Mouse (Mus musculus) forebrain, embryonic 13.5 days (tissue): ENCODE data around the gene Nfe2. TPM values are rescaled to one million over a fixed set of nuclear protein-coding genes. Genes with fewer than 3 reads are reported as not detected.
A peak's percentile ranks its signal among the peaks of the same experiment; 100 is the strongest.

ENCODE experiments used
- ATAC-seq: fragments of 200-750 bp; cut with Nextera tagmentation; 2 replicates; pipeline ENCODE4 v1.8.0; 2017
- H3K27ac ChIP-seq: fragments of 300-500 bp; sonication (generic); 2 replicates; pipeline ENCODE4 v1.5.1; 2015; ENCODE audit warnings: inconsistent platforms, mild to moderate bottlenecking, moderate library complexity
- H3K27me3 ChIP-seq: fragments of 300-500 bp; sonication (generic); 2 replicates; pipeline ENCODE4 v1.6.1; 2015; ENCODE audit warnings: mild to moderate bottlenecking, inconsistent platforms
- H3K36me3 ChIP-seq: fragments of 300-500 bp; sonication (generic); 2 replicates; pipeline ENCODE4 v1.6.1; 2015; ENCODE audit warnings: mild to moderate bottlenecking, inconsistent platforms; ENCODE audit not compliant: poor library complexity, severe bottlenecking
- H3K4me1 ChIP-seq: fragments of 300-500 bp; sonication (generic); 2 replicates; pipeline ENCODE4 v1.6.1; 2015; ENCODE audit warnings: inconsistent platforms
- H3K4me2 ChIP-seq: fragments of 300-500 bp; sonication (generic); 2 replicates; pipeline ENCODE4 v1.6.1; 2015; ENCODE audit warnings: inconsistent platforms, mild to moderate bottlenecking, moderate library complexity
- H3K4me3 ChIP-seq: fragments of 300-500 bp; sonication (generic); 2 replicates; pipeline ENCODE4 v1.5.1; 2015; ENCODE audit warnings: mild to moderate bottlenecking, inconsistent platforms
- H3K9ac ChIP-seq: fragments of 300-500 bp; sonication (generic); 2 replicates; pipeline ENCODE4 v1.6.1; 2015; ENCODE audit warnings: mild to moderate bottlenecking, inconsistent platforms
- H3K9me3 ChIP-seq: fragments of 300-500 bp; sonication (generic); replicated peaks from 2 replicates; pipeline ENCODE4 v1.6.1; 2016; ENCODE audit warnings: inconsistent platforms
- WGBS: fragments of 180-500 bp; shearing (Covaris S2); methylation state at CpG from one replicate; pipeline ENCODE4 v1.1.7; 2015; 5-methylcytosine and 5-hydroxymethylcytosine counted together
- polyA plus RNA-seq: library from polyadenylated mRNA; unstranded; fragments of >200 nt; fragmentation: Nextera tagmentation; extraction: Ambion mirVana; gene quantifications from 2 replicates; pipeline ENCODE4 v1.2.1, GENCODE M21; 2015

Gene Nfe2
- polyA plus RNA-seq, 1 experiment from 2014 or later = 0.57 TPM

- Histone ChIP-seq H3K4me2 (peak overlapping the region; percentile 63), H3K9ac (peak overlapping the region; percentile 60), H3K27me3 (no peaks in the 10 kb centered on the region), H3K4me1 (peaks cover 97% of the 10 kb centered on the region), H3K4me3 (peak overlapping the region; percentile 29), H3K9me3 (no peaks in the 10 kb centered on the region), H3K27ac (peak overlapping the region; percentile 99), H3K36me3 (peaks cover 25% of the 10 kb centered on the region)
- 2% methylated on average over 18 of the region's 18 CpGs for WGBS
- peak; percentile 63 for ATAC-seq
Measured at GRCm38 (mm10) chr15:103300067-103300471, 41.9 kb upstream of the Nfe2 start.

DNA sequence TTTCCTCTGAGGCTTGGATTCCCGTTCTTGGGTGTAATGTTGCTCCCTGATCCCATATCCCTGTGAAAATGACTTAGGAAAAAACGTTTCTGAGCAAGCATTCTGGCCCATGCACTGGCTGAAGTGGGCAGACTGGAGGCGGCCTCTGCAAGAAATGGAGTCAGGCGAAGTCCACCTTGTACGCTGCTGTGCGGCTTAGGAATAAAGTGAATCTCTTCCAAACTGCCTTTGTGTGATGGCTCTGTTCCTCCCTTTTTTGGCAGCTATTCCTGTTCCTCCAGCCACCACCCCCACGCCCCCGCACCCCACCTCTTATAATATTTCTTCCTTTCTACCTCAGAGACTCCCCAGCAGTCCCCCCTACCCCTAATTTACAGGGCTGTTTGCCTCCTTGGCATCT is 41.4 kb upstream of the Nfe2 start:
- H3K4me3 ChIP-seq = peak overlapping the region; percentile 29
- ATAC-seq = peak; percentile 9; the same call in 1 of the 2 replicates
- peaks cover 27% of the 10 kb centered on the region for H3K36me3 ChIP-seq
- H3K27ac ChIP-seq = peak overlapping the region; percentile 99
- peak overlapping the region; percentile 63 for H3K4me2 ChIP-seq
- peak overlapping the region; percentile 60 for H3K9ac ChIP-seq
- 12% methylated on average over 8 of the region's 8 CpGs for WGBS
- peaks cover 95% of the 10 kb centered on the region for H3K4me1 ChIP-seq
- H3K9me3 ChIP-seq = no peaks in the 10 kb centered on the region
- H3K27me3 ChIP-seq = no peaks in the 10 kb centered on the region

GRCm38 (mm10) chr15:103298861-103299616 is 40.8 kb upstream of the Nfe2 start:
- Histone ChIP-seq H3K9ac (peak overlapping the region; percentile 60), H3K4me3 (0 out of 2 replicates have a peak overlapping the region, but pooled peaks have one; percentile 29), H3K27ac (peak overlapping the region; percentile 99), H3K9me3 (no peaks in the 10 kb centered on the region), H3K36me3 (peaks cover 29% of the 10 kb centered on the region), H3K4me1 (peaks cover 89% of the 10 kb centered on the region), H3K4me2 (peak overlapping the region; percentile 63), H3K27me3 (no peaks in the 10 kb centered on the region)
- WGBS = 66% methylated on average over 5 of the region's 5 CpGs
- no peak for ATAC-seq

GRCm38 (mm10) chr15:103298026-103298425 is 39.8 kb upstream of the Nfe2 start:
- no peaks in the 10 kb centered on the region for H3K9me3 ChIP-seq
- 43% methylated on average over 3 of the region's 3 CpGs for WGBS
- H3K4me2 ChIP-seq = 0 out of 2 replicates have a peak overlapping the region, but pooled peaks have one; percentile 8
- peak overlapping the region; percentile 60 for H3K9ac ChIP-seq
- peaks cover 39% of the 10 kb centered on the region for H3K36me3 ChIP-seq
- peak; percentile 22; the same call in 1 of the 2 replicates for ATAC-seq
- H3K4me1 ChIP-seq = peaks cover 79% of the 10 kb centered on the region
- peak overlapping the region; percentile 99 for H3K27ac ChIP-seq
- no peaks in the 10 kb centered on the region for H3K27me3 ChIP-seq
- H3K4me3 ChIP-seq = no peak overlapping the region

GRCm38 (mm10) chr15:103297313-103297712 is 39.1 kb upstream of the Nfe2 start:
- Histone ChIP-seq H3K9ac (no peak overlapping the region), H3K4me1 (peaks cover 72% of the 10 kb centered on the region), H3K27ac (peak overlapping the region; percentile 99)

DNA sequence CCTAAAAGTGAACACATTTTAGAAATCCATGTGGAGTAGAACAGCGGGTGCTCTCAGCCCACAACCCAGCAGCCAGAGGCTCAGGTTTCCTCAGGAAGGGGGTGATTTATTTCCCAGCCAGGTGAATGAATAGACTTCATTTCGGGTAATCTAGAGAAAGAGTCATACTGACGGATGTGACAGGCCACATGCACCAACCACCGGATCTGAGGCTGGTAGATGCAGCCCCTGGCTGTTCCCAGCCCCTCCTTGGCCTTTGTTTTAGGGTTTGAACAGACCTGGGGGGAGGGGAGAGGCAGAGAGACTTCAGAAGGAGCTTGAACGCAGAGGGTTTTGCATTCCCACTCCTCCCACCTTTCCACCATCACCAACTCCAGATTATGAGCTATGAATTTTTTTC is 37.6 kb upstream of the Nfe2 start:
- no peak overlapping the region for H3K4me3 ChIP-seq
- peaks cover 57% of the 10 kb centered on the region for H3K4me1 ChIP-seq
- WGBS = 8% methylated on average over 5 of the region's 5 CpGs
- H3K4me2 ChIP-seq = no peak overlapping the region
- no peak for ATAC-seq
- no peaks in the 10 kb centered on the region for H3K9me3 ChIP-seq
- H3K36me3 ChIP-seq = peaks cover 61% of the 10 kb centered on the region
- peak overlapping the region; percentile 47 for H3K9ac ChIP-seq
- peak overlapping the region; percentile 99 for H3K27ac ChIP-seq
- H3K27me3 ChIP-seq = no peaks in the 10 kb centered on the region

More at GRCm38 (mm10) chr15:103297313-103297712, 39.1 kb upstream of the Nfe2 start:
- no peak for ATAC-seq
- WGBS = 40% methylated on average over 6 of the region's 6 CpGs
- Histone ChIP-seq H3K27me3 (no peaks in the 10 kb centered on the region), H3K9me3 (no peaks in the 10 kb centered on the region), H3K4me2 (no peak overlapping the region), H3K36me3 (peaks cover 46% of the 10 kb centered on the region), H3K4me3 (no peak overlapping the region)

DNA sequence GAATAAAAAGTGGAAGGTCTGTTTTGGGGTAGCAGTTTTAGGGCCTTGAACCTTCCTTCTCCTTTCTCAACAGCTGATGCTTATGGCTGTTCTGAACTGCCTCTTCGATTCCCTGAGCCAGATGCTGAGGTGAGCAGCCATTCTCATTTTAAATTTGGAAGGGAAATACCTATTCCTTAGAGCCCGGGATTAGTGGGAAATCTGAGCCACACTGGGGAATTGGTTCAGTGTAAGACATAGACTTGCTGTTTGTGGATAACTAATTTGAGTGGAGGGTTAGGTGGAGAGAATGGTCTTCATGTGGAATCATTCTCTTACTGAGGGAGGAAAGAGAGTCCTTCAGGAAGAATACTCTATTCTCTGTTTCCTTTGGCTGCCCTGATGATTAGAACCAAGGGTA is 36.4 kb upstream of the Nfe2 start:
- Histone ChIP-seq H3K9me3 (no peaks in the 10 kb centered on the region), H3K36me3 (peaks cover 66% of the 10 kb centered on the region), H3K4me3 (no peak overlapping the region), H3K4me2 (no peak overlapping the region), H3K27me3 (no peaks in the 10 kb centered on the region), H3K27ac (no peak overlapping the region), H3K9ac (no peak overlapping the region), H3K4me1 (peaks cover 48% of the 10 kb centered on the region)
- WGBS = 77% methylated on average over 2 of the region's 2 CpGs
- ATAC-seq = no peak

GRCm38 (mm10) chr15:103293375-103293774 is 35.2 kb upstream of the Nfe2 start:
- no peak overlapping the region for H3K4me3 ChIP-seq
- 96% methylated on average over 2 of the region's 2 CpGs for WGBS
- peaks cover 60% of the 10 kb centered on the region for H3K36me3 ChIP-seq
- H3K9me3 ChIP-seq = no peaks in the 10 kb centered on the region
- no peaks in the 10 kb centered on the region for H3K27me3 ChIP-seq
- no peak overlapping the region for H3K9ac ChIP-seq
- peaks cover 40% of the 10 kb centered on the region for H3K4me1 ChIP-seq
- H3K4me2 ChIP-seq = no peak overlapping the region
- no peak overlapping the region for H3K27ac ChIP-seq
- ATAC-seq = no peak

DNA sequence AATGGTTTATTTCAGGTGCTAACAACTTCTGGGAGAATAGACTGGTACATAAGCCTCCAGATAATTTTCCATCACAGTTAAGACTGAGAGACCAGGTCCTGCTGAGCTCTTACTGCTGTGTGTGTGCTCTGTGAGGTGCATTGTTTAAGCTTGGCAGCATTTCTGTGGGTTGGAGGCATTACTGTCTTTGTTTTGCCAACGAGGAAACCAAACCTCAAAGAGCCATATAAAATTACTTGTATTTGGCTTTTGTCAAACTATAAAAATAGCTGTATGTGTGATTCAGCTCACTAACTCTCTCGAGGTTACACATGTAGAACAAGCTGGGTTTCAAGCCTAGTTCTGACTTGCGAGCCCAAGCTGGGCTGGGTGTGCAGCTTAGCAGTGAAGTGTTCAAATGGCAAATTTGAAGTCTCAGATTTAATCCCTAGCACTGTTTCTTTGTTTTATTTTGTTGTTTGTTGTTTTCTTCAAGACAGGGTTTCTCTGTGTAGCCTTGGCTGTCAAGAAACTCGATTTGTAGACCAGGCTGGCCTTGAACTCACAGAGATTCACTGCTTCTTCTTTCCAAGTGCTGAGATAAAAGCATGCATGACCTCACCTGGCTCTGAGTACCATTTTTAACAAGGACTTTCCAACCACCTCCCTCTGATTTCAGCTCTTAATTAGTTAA is 34.6 kb upstream of the Nfe2 start:
- Histone ChIP-seq H3K36me3 (peaks cover 60% of the 10 kb centered on the region), H3K27me3 (no peaks in the 10 kb centered on the region), H3K9me3 (no peaks in the 10 kb centered on the region), H3K27ac (no peak overlapping the region), H3K4me2 (no peak overlapping the region), H3K4me1 (peaks cover 34% of the 10 kb centered on the region), H3K4me3 (no peak overlapping the region), H3K9ac (no peak overlapping the region)
- WGBS = 82% methylated on average over 4 of the region's 4 CpGs
- no peak for ATAC-seq

- Histone ChIP-seq H3K4me2 (no peak overlapping the region), H3K4me3 (no peak overlapping the region), H3K9me3 (no peaks in the 10 kb centered on the region), H3K4me1 (peaks cover 20% of the 10 kb centered on the region), H3K27ac (no peak overlapping the region), H3K9ac (no peak overlapping the region), H3K27me3 (no peaks in the 10 kb centered on the region), H3K36me3 (peaks cover 54% of the 10 kb centered on the region)
- ATAC-seq = no peak
- 93% methylated on average over 9 of the region's 9 CpGs for WGBS
Measured at GRCm38 (mm10) chr15:103290843-103291242, 32.6 kb upstream of the Nfe2 start.

DNA sequence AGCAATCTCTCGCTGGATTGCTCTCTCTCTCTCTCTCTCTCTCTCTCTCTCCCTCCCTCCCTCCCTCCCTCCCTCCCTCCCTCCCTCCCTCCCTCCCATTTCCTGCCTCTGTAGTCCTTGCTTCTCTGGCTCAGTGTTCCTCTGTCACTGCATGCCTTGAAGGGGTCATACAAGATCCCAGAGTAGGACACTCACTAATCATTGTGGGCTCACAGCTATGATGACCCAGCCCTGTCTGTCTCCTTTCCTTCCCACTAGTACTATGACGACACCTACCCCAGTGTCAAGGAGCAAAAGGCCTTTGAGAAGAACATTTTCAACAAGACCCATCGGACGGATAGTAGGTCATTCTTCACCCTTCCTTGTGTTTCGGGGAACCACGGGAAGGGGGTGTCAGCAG is 32.2 kb upstream of the Nfe2 start:
- no peak overlapping the region for H3K27ac ChIP-seq
- no peak overlapping the region for H3K4me2 ChIP-seq
- no peak overlapping the region for H3K4me3 ChIP-seq
- H3K9me3 ChIP-seq = no peaks in the 10 kb centered on the region
- peaks cover 50% of the 10 kb centered on the region for H3K36me3 ChIP-seq
- no peaks in the 10 kb centered on the region for H3K27me3 ChIP-seq
- H3K4me1 ChIP-seq = peaks cover 20% of the 10 kb centered on the region
- WGBS = 85% methylated on average over 6 of the region's 6 CpGs
- no peak for ATAC-seq
- H3K9ac ChIP-seq = no peak overlapping the region

DNA sequence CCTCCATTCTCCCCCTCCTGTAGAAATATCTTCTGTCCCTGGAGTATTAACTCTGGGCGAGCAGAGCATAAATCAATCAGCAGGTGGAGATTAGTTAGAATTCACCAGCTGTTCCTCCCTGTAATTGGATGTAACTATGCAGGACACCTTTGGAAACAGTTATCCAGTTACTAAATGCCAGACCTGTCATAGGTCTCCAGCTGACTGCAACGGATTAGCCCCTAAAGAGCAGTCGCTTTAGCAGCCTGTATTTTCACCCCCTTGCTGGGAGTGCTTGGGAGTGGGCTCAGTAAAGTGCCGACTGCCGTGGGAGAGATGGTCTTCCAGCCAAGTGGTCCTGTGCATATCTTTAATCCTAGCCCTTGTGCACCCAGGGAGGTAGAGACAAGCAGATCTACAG is 31.4 kb upstream of the Nfe2 start:
- Histone ChIP-seq H3K4me1 (peaks cover 25% of the 10 kb centered on the region), H3K9ac (no peak overlapping the region), H3K9me3 (no peaks in the 10 kb centered on the region), H3K4me3 (no peak overlapping the region), H3K27me3 (no peaks in the 10 kb centered on the region), H3K36me3 (peaks cover 45% of the 10 kb centered on the region), H3K4me2 (no peak overlapping the region), H3K27ac (0 out of 2 replicates have a peak overlapping the region, but pooled peaks have one; percentile 19)
- no peak for ATAC-seq
- 43% methylated on average over 5 of the region's 5 CpGs for WGBS
